Mouse (Mus musculus) E14TG2a.4 (cell line): ENCODE results near the gene Themis2.
"Not testable (repeated sequence)": the region's sequence is repeated elsewhere in the genome, so short reads cannot be mapped to it uniquely, and the experiment has no call there.

Source experiments
- H3K27me3 ChIP-seq: 2 replicates; pipeline ENCODE4 v1.6.1; 2014; ENCODE audit warnings: low read length, control low read depth; ENCODE audit not compliant: insufficient read depth
- H3K36me3 ChIP-seq: 2 replicates; pipeline ENCODE4 v1.6.1; 2014; ENCODE audit warnings: low read length, control low read depth; ENCODE audit not compliant: insufficient read depth
- H3K4me1 ChIP-seq: replicated peaks from 2 replicates; pipeline ENCODE4 v1.6.1; 2014; ENCODE audit warnings: low read depth, low read length, control low read depth
- H3K4me3 ChIP-seq: replicated peaks from 2 replicates; pipeline ENCODE4 v1.5.1; 2014; ENCODE audit warnings: mild to moderate bottlenecking, low read length
- H3K9me3 ChIP-seq: 2 replicates; pipeline ENCODE4 v1.6.1; 2014; ENCODE audit warnings: low read length, control low read depth
- CTCF ChIP-seq: conservative IDR thresholded peaks from 2 replicates; pipeline ENCODE4 v1.5.1; 2014; ENCODE audit warnings: low read length
- NANOG ChIP-seq: IDR thresholded peaks from 2 replicates; pipeline ENCODE4 v1.6.1; 2014; ENCODE audit warnings: borderline replicate concordance, low read length, mixed read lengths
- POU5F1 ChIP-seq: IDR thresholded peaks from 2 replicates; pipeline ENCODE4 v1.6.1; 2014; ENCODE audit warnings: low read length, borderline replicate concordance

Gene Themis2

DNA sequence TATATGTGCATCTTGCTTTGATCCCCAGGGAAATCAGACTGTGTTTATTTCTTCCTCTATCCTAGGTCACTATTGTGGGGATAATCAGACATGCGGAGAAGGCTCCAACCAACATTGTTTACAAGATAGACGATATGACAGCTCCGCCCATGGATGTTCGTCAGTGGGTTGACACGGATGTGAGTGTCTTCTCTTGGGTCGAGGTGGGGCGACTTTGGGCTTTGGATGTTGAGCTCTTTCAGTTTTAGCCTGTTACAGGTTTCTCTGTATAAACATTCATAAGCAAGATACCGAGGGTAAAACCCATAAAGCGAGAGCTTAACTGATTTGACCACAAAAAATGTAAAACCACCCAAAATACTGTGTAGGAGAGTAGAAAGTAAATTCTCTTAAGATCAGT lies 24.4 kb downstream of the Themis2 start:
- Histone ChIP-seq H3K27me3 (no peaks in the 10 kb centered on the region), H3K4me1 (peaks cover 37% of the 10 kb centered on the region), H3K9me3 (no peaks in the 10 kb centered on the region), H3K36me3 (peaks cover 78% of the 10 kb centered on the region), H3K4me3 (no peak overlapping the region)
- TF ChIP-seq NANOG (no peak), POU5F1 (no peak), CTCF (no peak)

DNA sequence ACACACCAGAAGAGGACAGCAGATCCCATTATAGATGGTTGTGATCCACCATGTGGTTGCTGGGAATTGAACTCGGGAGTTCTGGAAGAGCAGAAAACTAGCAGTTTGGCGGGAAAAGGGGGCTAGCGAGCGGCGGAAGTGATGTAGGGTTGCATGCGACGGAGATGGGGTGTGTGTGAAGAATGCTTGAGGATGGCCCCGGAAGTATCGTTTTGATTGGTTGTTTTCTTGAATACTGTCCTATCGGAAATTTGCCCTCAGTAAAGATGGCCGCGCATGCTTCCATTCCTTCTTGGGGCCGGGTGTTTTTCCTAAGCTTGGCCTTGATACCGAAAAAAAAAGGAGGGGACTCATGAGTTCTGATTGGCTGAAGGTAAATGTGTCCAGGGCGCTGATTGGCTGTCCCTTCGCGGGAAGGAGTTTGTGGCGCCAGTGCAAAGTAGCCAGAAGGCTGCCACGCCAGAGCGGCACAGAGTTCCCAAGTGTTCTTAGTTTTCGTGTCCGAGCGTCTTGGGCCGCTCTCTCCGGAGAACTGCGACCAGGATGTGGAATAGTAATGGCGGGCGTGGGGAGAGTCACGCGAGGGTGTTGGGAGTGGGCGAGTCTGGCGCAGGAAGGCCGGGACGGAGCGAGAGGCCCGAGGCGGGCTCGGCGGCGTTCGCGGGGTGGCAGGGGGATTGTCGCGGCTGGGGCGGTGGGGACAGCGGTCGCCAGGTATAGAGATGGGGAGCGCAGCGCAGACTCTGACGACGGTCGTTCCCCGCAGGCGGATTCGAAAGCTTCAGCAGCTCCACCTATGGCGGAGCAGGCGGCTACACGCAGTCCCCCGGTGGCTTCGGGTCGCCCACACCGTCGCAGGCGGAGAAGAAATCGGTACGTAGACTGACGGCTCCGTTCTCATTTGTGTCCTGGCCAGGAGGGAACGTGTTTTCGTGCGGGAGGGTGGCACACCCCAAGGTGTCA lies 28.0 kb downstream of the Themis2 start, which contains the start of gene Rpa2:
Gene Rpa2 (plus strand): TSS at position 419 of the 963 bp plus-strand sequence.
- H3K36me3 ChIP-seq: peaks cover 42% of the 10 kb centered on the region
- H3K4me3 ChIP-seq: peak within 1 kb of the TSS; percentile 96
- peaks cover 31% of the 10 kb centered on the region for H3K4me1 ChIP-seq
- TF ChIP-seq NANOG (no peak), POU5F1 (no peak), CTCF (no peak)
- H3K27me3 ChIP-seq: no peaks in the 10 kb centered on the region
- H3K9me3 ChIP-seq: no peaks in the 10 kb centered on the region

- H3K36me3 ChIP-seq, H3K27me3 ChIP-seq, H3K9me3 ChIP-seq, H3K4me3 ChIP-seq: not testable (repeated sequence)
- peak; percentile 30 for TF ChIP-seq CTCF
- peaks cover 18% of the 10 kb centered on the region for H3K4me1 ChIP-seq
Measured at GRCm38 (mm10) chr4:132763125-132763524, 33.1 kb downstream of the Themis2 start.

- no peaks in the 10 kb centered on the region for H3K36me3 ChIP-seq
- TF ChIP-seq POU5F1: no peak
- peaks cover 24% of the 10 kb centered on the region for H3K4me1 ChIP-seq
Measured at GRCm38 (mm10) chr4:132762602-132763001, 33.6 kb downstream of the Themis2 start.

DNA sequence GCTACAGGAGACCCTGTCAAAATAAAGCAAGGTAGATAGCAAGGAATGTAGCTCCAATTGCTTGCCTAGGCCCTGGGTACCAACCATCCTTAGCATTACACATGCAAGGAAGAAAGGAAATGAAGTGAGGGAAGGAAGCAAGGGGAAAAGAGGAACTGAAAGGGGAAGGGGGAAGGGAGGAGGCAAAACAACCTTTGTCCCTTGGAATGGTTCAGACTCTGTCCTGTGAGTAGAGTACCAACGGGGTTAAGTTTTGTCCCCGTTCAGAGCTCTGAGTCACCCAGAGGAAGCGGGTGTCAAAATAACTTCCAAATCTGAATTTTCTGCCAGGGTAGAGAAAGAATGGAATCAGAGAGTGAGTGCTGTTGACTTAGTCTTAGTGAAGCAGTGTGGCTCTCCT lies 35.9 kb downstream of the Themis2 start:
- TF ChIP-seq POU5F1: no peak
- TF ChIP-seq NANOG: no peak
- no peak for TF ChIP-seq CTCF

More at GRCm38 (mm10) chr4:132762602-132763001, 33.6 kb downstream of the Themis2 start:
- Histone ChIP-seq H3K9me3 (no peaks in the 10 kb centered on the region), H3K4me3 (no peak overlapping the region), H3K27me3 (peaks cover 5% of the 10 kb centered on the region)

DNA sequence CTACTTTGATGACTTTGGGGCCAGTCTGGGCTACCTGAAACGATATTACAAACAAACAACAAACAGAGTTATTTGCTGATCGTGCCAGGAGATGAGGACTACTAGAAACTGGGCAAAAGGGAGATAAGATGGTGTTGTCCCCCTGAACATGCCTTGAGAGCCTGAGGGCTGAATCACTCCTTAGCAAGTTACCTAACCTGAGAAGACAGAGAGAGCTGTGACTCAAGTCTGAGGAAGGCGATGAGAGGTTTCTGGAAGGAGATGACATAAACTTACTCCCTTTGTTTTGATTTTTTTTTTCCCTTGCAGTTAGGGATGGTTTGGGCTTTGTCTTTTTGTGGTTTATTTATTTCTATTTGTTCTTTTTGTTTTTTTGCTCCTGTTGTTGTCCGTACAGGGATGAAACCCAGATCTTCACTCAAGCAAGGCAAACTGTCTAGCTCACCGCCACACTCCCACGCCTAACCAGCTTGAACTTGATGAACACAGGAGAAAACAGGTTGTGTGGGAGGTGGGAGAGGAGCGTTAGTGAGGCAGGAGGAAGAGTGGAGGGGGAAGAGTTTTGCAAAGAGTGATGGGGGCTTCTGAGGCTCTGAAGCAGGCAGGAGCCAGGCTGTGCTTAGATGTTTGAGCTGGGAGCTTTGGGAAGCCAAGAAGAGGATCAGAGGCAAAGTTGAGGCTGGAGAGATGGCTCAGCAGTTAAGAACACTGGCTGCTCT lies 38.4 kb downstream of the Themis2 start:
- Histone ChIP-seq H3K4me1 (peaks cover 46% of the 10 kb centered on the region), H3K9me3 (peaks cover 4% of the 10 kb centered on the region; the same call in 1 of the 2 replicates)
- no peak for TF ChIP-seq CTCF
- no peak for TF ChIP-seq NANOG

More for the DNA sequence above, 35.9 kb downstream of the Themis2 start:
- no peaks in the 10 kb centered on the region for H3K36me3 ChIP-seq
- no peak overlapping the region for H3K4me3 ChIP-seq
- no peaks in the 10 kb centered on the region for H3K9me3 ChIP-seq
- H3K27me3 ChIP-seq: peaks cover 9% of the 10 kb centered on the region
- H3K4me1 ChIP-seq: peaks cover 34% of the 10 kb centered on the region

GRCm38 (mm10) chr4:132756974-132757373 lies 39.2 kb downstream of the Themis2 start, which contains the start of gene Smpdl3b:
Smpdl3b (minus strand) TSS chr4:132757252.
- Histone ChIP-seq H3K4me3 (peak within 1 kb of the TSS; percentile 70), H3K4me1 (peaks cover 55% of the 10 kb centered on the region), H3K27me3 (peaks cover 9% of the 10 kb centered on the region), H3K36me3 (0 out of 2 replicates have a peak, but pooled peaks cover 4% of the 10 kb centered on the region), H3K9me3 (peaks cover 4% of the 10 kb centered on the region; the same call in 1 of the 2 replicates)
- TF ChIP-seq POU5F1: no peak
- TF ChIP-seq NANOG: no peak
- TF ChIP-seq CTCF: no peak

More for the DNA sequence above, 38.4 kb downstream of the Themis2 start:
- Histone ChIP-seq H3K36me3 (0 out of 2 replicates have a peak, but pooled peaks cover 4% of the 10 kb centered on the region), H3K27me3 (peaks cover 9% of the 10 kb centered on the region), H3K4me3 (no peak overlapping the region; the same call in 1 of the 2 replicates)

DNA sequence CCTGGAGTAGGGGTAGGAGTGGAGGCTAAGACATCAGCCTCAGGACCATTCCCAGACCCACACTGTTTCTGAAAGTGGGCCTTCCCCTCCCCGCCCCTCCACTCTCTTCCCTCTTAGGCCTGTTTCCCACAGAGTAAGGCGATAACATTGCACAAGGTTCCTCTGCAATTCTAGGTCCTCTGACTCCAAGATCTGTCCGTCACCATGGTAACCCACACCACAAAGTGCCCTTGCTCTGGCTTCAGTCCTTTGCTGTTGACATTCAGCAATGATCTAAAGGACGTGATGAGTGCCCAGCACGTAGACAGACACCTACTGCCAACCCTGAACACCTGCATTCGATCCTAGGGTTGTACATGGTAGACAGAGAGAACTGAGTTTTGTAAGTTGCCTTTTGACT lies 43.2 kb downstream of the Themis2 start:
- H3K4me3 ChIP-seq: no peak overlapping the region
- peaks cover 4% of the 10 kb centered on the region; the same call in 1 of the 2 replicates for H3K9me3 ChIP-seq
- TF ChIP-seq POU5F1: no peak
- no peak for TF ChIP-seq CTCF
- TF ChIP-seq NANOG: no peak
- H3K27me3 ChIP-seq: peaks cover 7% of the 10 kb centered on the region
- H3K4me1 ChIP-seq: peaks cover 76% of the 10 kb centered on the region
- H3K36me3 ChIP-seq: 0 out of 2 replicates have a peak, but pooled peaks cover 4% of the 10 kb centered on the region
